Mouse (Mus musculus) megakaryocyte, embryonic 14.5 days (primary cell): ENCODE measurements at regions not wholly inside any gene's neighbourhood (a gene's known extent, or its start where the extent isn't known, plus 50 kb on each side); places are given as distances from the start of the nearest gene placed in this dataset.

Experiments
- FLI1 ChIP-seq: IDR thresholded peaks from 2 replicates; pipeline ENCODE4 v1.6.1; 2012; ENCODE audit warnings: low read length, inconsistent platforms, mixed read lengths
- GATA1 ChIP-seq: IDR thresholded peaks from 3 replicates; pipeline ENCODE4 v1.6.1; 2012; ENCODE audit warnings: mixed read lengths, low read length, inconsistent platforms, borderline replicate concordance

- no peak for TF ChIP-seq GATA1
- TF ChIP-seq FLI1, result no peak
Measured at GRCm38 (mm10) chr6:51176791-51177433, 255.6 kb upstream of the Nfe2l3 start.
